Mouse (Mus musculus): ENCODE results near the gene Vamp2.

Gene Vamp2

GRCm38 (mm10) chr11:69064259-69065133 lies 23.8 kb upstream of the Vamp2 start:
- no peak for DNase-seq (ENCODE audit: low spot score in 2 of 2)

GRCm38 (mm10) chr11:69065394-69065925 lies 22.8 kb upstream of the Vamp2 start:
- DNase-seq (ENCODE audit: low spot score in 2 of 2): no peak

- DNase-seq (ENCODE audit: low spot score in 2 of 2): peak in 1 of 2 experiments; percentile 42
These were observed 22.0 kb upstream of the Vamp2 start for GRCm38 (mm10) chr11:69066163-69066861.

- peak; percentile 78 to 91 for DNase-seq (ENCODE audit: low spot score in 2 of 2)
These were observed 21.3 kb upstream of the Vamp2 start for GRCm38 (mm10) chr11:69066956-69067355.

GRCm38 (mm10) chr11:69067601-69068000 lies 20.7 kb upstream of the Vamp2 start:
- DNase-seq (ENCODE audit: low spot score in 2 of 2): peak in 1 of 2 experiments; percentile 78

- DNase-seq (ENCODE audit: low spot score in 2 of 2): no peak
These were observed 18.2 kb upstream of the Vamp2 start for GRCm38 (mm10) chr11:69070093-69070492.

- DNase-seq (ENCODE audit: low spot score in 2 of 2): peak; percentile 93 to 96
These were observed 17.6 kb upstream of the Vamp2 start, which contains the start of gene Tmem107 for GRCm38 (mm10) chr11:69070590-69071222. TSS of gene Tmem107 (plus strand) at chr11:69070806.

GRCm38 (mm10) chr11:69071262-69071661 lies 17.0 kb upstream of the Vamp2 start:
- peak in 1 of 2 experiments; percentile 27 for DNase-seq (ENCODE audit: low spot score in 2 of 2)

GRCm38 (mm10) chr11:69072234-69072633 lies 16.1 kb upstream of the Vamp2 start:
- no peak for DNase-seq (ENCODE audit: low spot score in 2 of 2)

GRCm38 (mm10) chr11:69072666-69073064 lies 15.6 kb upstream of the Vamp2 start:
- DNase-seq (ENCODE audit: low spot score in 2 of 2): no peak

GRCm38 (mm10) chr11:69073065-69073888 lies 15.0 kb upstream of the Vamp2 start:
- DNase-seq (ENCODE audit: low spot score in 2 of 2): peak; percentile 85 to 93

GRCm38 (mm10) chr11:69073951-69074775 lies 14.1 kb upstream of the Vamp2 start:
- DNase-seq (ENCODE audit: low spot score in 2 of 2): no peak

- no peak for DNase-seq (ENCODE audit: low spot score in 2 of 2)
These were observed 13.6 kb upstream of the Vamp2 start for GRCm38 (mm10) chr11:69074776-69075069.

GRCm38 (mm10) chr11:69075764-69076479 lies 12.4 kb upstream of the Vamp2 start:
- DNase-seq (ENCODE audit: low spot score in 2 of 2): no peak

- DNase-seq (ENCODE audit: low spot score in 2 of 2): peak in 1 of 2 experiments; percentile 22
These were observed 11.7 kb upstream of the Vamp2 start for GRCm38 (mm10) chr11:69076572-69076971.

- DNase-seq (ENCODE audit: low spot score in 2 of 2): no peak
These were observed 11.0 kb upstream of the Vamp2 start for GRCm38 (mm10) chr11:69077316-69077715.

- no peak for DNase-seq (ENCODE audit: low spot score in 2 of 2)
These were observed 10.2 kb upstream of the Vamp2 start for GRCm38 (mm10) chr11:69078041-69078440.

GRCm38 (mm10) chr11:69078805-69079438 lies 9.4 kb upstream of the Vamp2 start:
- peak; percentile 42 to 63 for DNase-seq (ENCODE audit: low spot score in 2 of 2)

All from heart, adult 9 months (tissue).